9 mouse cellular contexts compared by ENCODE assay signal in the genomic region with DNA sequence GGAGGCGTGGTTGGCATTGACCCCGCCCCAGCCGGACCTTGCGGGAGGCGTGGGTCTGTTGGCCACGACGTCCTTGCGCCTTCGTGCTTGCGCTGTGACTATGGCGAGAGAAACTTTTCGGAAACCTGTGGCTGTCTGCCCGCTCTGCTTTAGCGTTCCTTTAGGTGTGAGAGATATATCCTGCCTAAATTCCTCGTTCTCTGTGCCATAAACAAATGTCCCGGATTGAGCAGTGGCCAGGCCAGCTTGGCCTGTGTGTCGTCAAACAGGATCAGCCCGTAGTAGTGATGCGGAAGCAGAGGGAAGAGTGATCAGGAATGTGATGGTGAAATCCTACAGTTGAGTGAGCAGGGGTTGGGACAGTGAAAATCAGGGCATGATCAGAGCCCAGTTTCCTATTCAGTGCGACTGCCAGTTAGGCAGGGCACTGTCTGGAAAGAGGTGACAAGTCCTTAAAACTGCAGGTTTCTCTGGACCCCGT. TPM values are rescaled to one million over a fixed set of nuclear protein-coding genes. Genes with fewer than 3 reads are reported as not detected.
DNase-seq lines count a peak whose midpoint lies in the region; ATAC-seq and TF ChIP-seq lines count a peak whose summit lies in the region.
"Had no signal": no experiment of that assay in that cellular context is flagged by ENCODE, and none has a peak within 500 bp of the region (broad histone marks: within the 10 kb centered on the region; RNA-seq: fewer than 3 reads in every experiment).

No protein-coding gene starts in this region.

- peaks cover 21% of the 10 kb centered on the region for H3K4me1 ChIP-seq in embryonic facial prominence, embryonic 15.5 days
- peaks cover 30% of the 10 kb centered on the region for H3K4me1 ChIP-seq in limb, embryonic 10.5 days
- peaks cover 12% of the 10 kb centered on the region for H3K4me1 ChIP-seq in olfactory bulb, adult 2 months (ENCODE audit: control insufficient read depth, insufficient read depth, low read length)

- H3K27me3 ChIP-seq in embryonic facial prominence, embryonic 15.5 days, result peaks cover 27% of the 10 kb centered on the region
- H3K27me3 ChIP-seq in limb, embryonic 10.5 days (ENCODE audit: low read depth, poor library complexity, severe bottlenecking), result peaks cover 58% of the 10 kb centered on the region

- peak overlapping the region; percentile 55; the same call in 1 of the 2 replicates for H3K9ac ChIP-seq in embryonic facial prominence, embryonic 15.5 days

- H3K4me3 ChIP-seq in left cerebral cortex, adult 2 months, result peak overlapping the region; percentile 60
- peak overlapping the region; percentile 61 for H3K4me3 ChIP-seq in embryonic facial prominence, embryonic 15.5 days (replicated peaks)
- peak overlapping the region; percentile 61 for H3K4me3 ChIP-seq in limb, embryonic 10.5 days
- peak overlapping the region; percentile 49 for H3K4me3 ChIP-seq in olfactory bulb, adult 2 months (ENCODE audit: insufficient read depth, low read depth, low read length)

- 0 out of 2 replicates have a peak, but pooled peaks have one; percentile 1 for ATAC-seq in embryonic facial prominence, embryonic 15.5 days (ENCODE audit: insufficient number of reproducible peaks, low FRiP score, low TSS enrichment, low read depth)

- WGBS in embryonic facial prominence, embryonic 15.5 days, result 10% methylated on average over 21 of the region's 21 CpGs
- WGBS in limb, embryonic 10.5 days, result 10% methylated on average over 21 of the region's 21 CpGs
- 19% methylated on average over 21 of the region's 21 CpGs for WGBS in olfactory bulb, adult 2 months

- peak overlapping the region; percentile 99 for H3K4me2 ChIP-seq in embryonic facial prominence, embryonic 15.5 days (replicated peaks)

- intact Hi-C loops in left cerebral cortex, adult 2 months (cut with DNase I), result no loop called here
- intact Hi-C loops in left cerebral cortex, postnatal 10 days (cut with DNase I), result no loop called here
- intact Hi-C loops in gastrocnemius, postnatal 14 days (cut with DNase I; ENCODE audit: low total_unique reads), result no loop called here

- TF ChIP-seq POLR2A in olfactory bulb, adult 2 months (IDR thresholded peaks at IDR 0.05; ENCODE audit: insufficient read depth, low read depth, low read length), result no peak

- no peak for DNase-seq in left cerebral cortex, adult 2 months (ENCODE audit: extremely low spot score in 1 of 2, low spot score in 2 of 2)
- DNase-seq in left cerebral cortex, postnatal 10 days (ENCODE audit: extremely low spot score in 1 of 2, low spot score in 2 of 2), result no peak
- no peak for DNase-seq in limb, embryonic 10.5 days (ENCODE audit: low spot score)
- no peak for DNase-seq in gastrocnemius, postnatal 14 days
- DNase-seq in spleen, postnatal 14 days (ENCODE audit: low spot score in 2 of 2), result no peak
- DNase-seq in thymus, postnatal 25 days, result no peak

- no peaks in the 10 kb centered on the region for H3K9me3 ChIP-seq in embryonic facial prominence, embryonic 15.5 days (replicated peaks)
- no peaks in the 10 kb centered on the region for H3K9me3 ChIP-seq in limb, embryonic 10.5 days (replicated peaks)

- no peak overlapping the region for H3K27ac ChIP-seq in left cerebral cortex, adult 2 months
- H3K27ac ChIP-seq in embryonic facial prominence, embryonic 15.5 days (replicated peaks), result peak overlapping the region; percentile 89; the same call in 1 of the 2 replicates
- peak overlapping the region; percentile 82 for H3K27ac ChIP-seq in limb, embryonic 10.5 days
- H3K27ac ChIP-seq in olfactory bulb, adult 2 months (ENCODE audit: insufficient read depth, low read depth, low read length), result no peak overlapping the region

- H3K36me3 ChIP-seq in embryonic facial prominence, embryonic 15.5 days, result no peaks in the 10 kb centered on the region
- no peaks in the 10 kb centered on the region for H3K36me3 ChIP-seq in limb, embryonic 10.5 days

- no peak for TF ChIP-seq CTCF in left cerebral cortex, adult 2 months (IDR thresholded peaks at IDR 0.05)
- no peak for TF ChIP-seq CTCF in olfactory bulb, adult 2 months (IDR thresholded peaks at IDR 0.05; ENCODE audit: insufficient read depth, low read depth, low read length)

RNA-seq across cellular contexts. Expression of a gene that starts 0.4 kb away (rescaled TPM):
- total RNA-seq in left cerebral cortex, adult 2 months (2021), result 10 to 100 TPM; 26.4 to 27.8 TPM
- total RNA-seq in left cerebral cortex, postnatal 10 days (2021), result 10 to 100 TPM; 20.5 to 21.3 TPM
- polyA plus RNA-seq in embryonic facial prominence, embryonic 15.5 days (2015; fragmentation: Nextera tagmentation; extraction: Ambion mirVana), result 212 and 261 TPM in 2 replicates
- 58.8 and 71.8 TPM in 2 replicates for polyA plus RNA-seq in limb, embryonic 10.5 days (2016; fragmentation: Nextera tagmentation; extraction: Ambion mirVana)
- polyA plus RNA-seq in olfactory bulb, adult 2 months (2012; ENCODE audit: insufficient read depth, insufficient read length, low replicate concordance, missing spikeins), result not detected in 2 replicates
- total RNA-seq in gastrocnemius, postnatal 14 days (2021), result 1 to 10 TPM; 5.5 to 6.4 TPM

RNA-seq across cellular contexts. Expression of a gene that starts 7.0 kb away (rescaled TPM):
- 10 to 100 TPM; 15.1 to 18.2 TPM for total RNA-seq in left cerebral cortex, adult 2 months (2021)
- 1 to 10 TPM; 2.4 to 3.3 TPM for total RNA-seq in left cerebral cortex, postnatal 10 days (2021)
- 17.3 and 18.1 TPM in 2 replicates for polyA plus RNA-seq in embryonic facial prominence, embryonic 15.5 days (2015; fragmentation: Nextera tagmentation; extraction: Ambion mirVana)
- polyA plus RNA-seq in limb, embryonic 10.5 days (2016; fragmentation: Nextera tagmentation; extraction: Ambion mirVana), result 5.4 and 6.1 TPM in 2 replicates
- not detected in 2 replicates for polyA plus RNA-seq in olfactory bulb, adult 2 months (2012; ENCODE audit: insufficient read depth, insufficient read length, low replicate concordance, missing spikeins)
- total RNA-seq in gastrocnemius, postnatal 14 days (2021), result 10 to 100 TPM in 1 of 2 experiments, 1 to 10 TPM in 1; 9.4 to 11.6 TPM
- total RNA-seq: neutrophil, adult 5-6 weeks had no signal

RNA-seq across cellular contexts. Expression of a gene that starts 21.6 kb away (rescaled TPM):
- 100 to 1,000 TPM; 114 to 128 TPM for total RNA-seq in left cerebral cortex, adult 2 months (2021)
- 100 to 1,000 TPM; 127 to 141 TPM for total RNA-seq in left cerebral cortex, postnatal 10 days (2021)
- 14.4 and 20.4 TPM in 2 replicates for polyA plus RNA-seq in embryonic facial prominence, embryonic 15.5 days (2015; fragmentation: Nextera tagmentation; extraction: Ambion mirVana)
- polyA plus RNA-seq in limb, embryonic 10.5 days (2016; fragmentation: Nextera tagmentation; extraction: Ambion mirVana), result 24.0 and 32.9 TPM in 2 replicates
- polyA plus RNA-seq in olfactory bulb, adult 2 months (2012; ENCODE audit: insufficient read depth, insufficient read length, low replicate concordance, missing spikeins), result not detected in 2 replicates
- 1 to 10 TPM; 2.7 to 4.5 TPM for total RNA-seq in gastrocnemius, postnatal 14 days (2021)
- total RNA-seq: neutrophil, adult 5-6 weeks had no signal

RNA-seq across cellular contexts. Expression of a gene that starts 33.8 kb away (rescaled TPM):
- under 1 TPM in 1 of 2 experiments, not detected in 1; 0.32 TPM for total RNA-seq in left cerebral cortex, adult 2 months (2021)
- not detected for total RNA-seq in left cerebral cortex, postnatal 10 days (2021)
- 11.5 and 12.2 TPM in 2 replicates for polyA plus RNA-seq in embryonic facial prominence, embryonic 15.5 days (2015; fragmentation: Nextera tagmentation; extraction: Ambion mirVana)
- polyA plus RNA-seq in limb, embryonic 10.5 days (2016; fragmentation: Nextera tagmentation; extraction: Ambion mirVana), result 2.6 and 3.4 TPM in 2 replicates
- polyA plus RNA-seq in olfactory bulb, adult 2 months (2012; ENCODE audit: insufficient read depth, insufficient read length, low replicate concordance, missing spikeins), result not detected in 2 replicates
- 1 to 10 TPM in 1 of 2 experiments, under 1 TPM in 1; 0.59 to 1.2 TPM for total RNA-seq in gastrocnemius, postnatal 14 days (2021)

RNA-seq across cellular contexts. Expression of a gene that starts 44.0 kb away (rescaled TPM):
- 10 to 100 TPM; 44.3 to 47.2 TPM for total RNA-seq in left cerebral cortex, adult 2 months (2021)
- 10 to 100 TPM; 41.6 to 42.1 TPM for total RNA-seq in left cerebral cortex, postnatal 10 days (2021)
- polyA plus RNA-seq in embryonic facial prominence, embryonic 15.5 days (2015; fragmentation: Nextera tagmentation; extraction: Ambion mirVana), result 121 TPM in 2 replicates
- polyA plus RNA-seq in limb, embryonic 10.5 days (2016; fragmentation: Nextera tagmentation; extraction: Ambion mirVana), result 99.8 and 103 TPM in 2 replicates
- not detected in 2 replicates for polyA plus RNA-seq in olfactory bulb, adult 2 months (2012; ENCODE audit: insufficient read depth, insufficient read length, low replicate concordance, missing spikeins)
- 10 to 100 TPM; 49.4 to 56.8 TPM for total RNA-seq in gastrocnemius, postnatal 14 days (2021)

Comparison
In these comparisons a context has a peak if more than half of its experiments do, and no peak if none do; other contexts are left out.
1. H3K27ac ChIP-seq: peak in embryonic facial prominence, embryonic 15.5 days (single experiment) and limb, embryonic 10.5 days (single experiment); none in left cerebral cortex, adult 2 months (single experiment) and olfactory bulb, adult 2 months (single experiment).
2. RNA of a gene that starts 21.6 kb away (total RNA-seq): 127 to 141 TPM in left cerebral cortex, postnatal 10 days and 114 to 128 TPM in left cerebral cortex, adult 2 months; 2.7 to 4.5 TPM in gastrocnemius, postnatal 14 days; every median in the first group is over 10 times any median in the second.
3. Peak in every context shown above with its lines, with median percentiles within 50 percentile points of each other: H3K4me3 ChIP-seq.